Mouse (Mus musculus): ENCODE data around the gene Ckm. TPM values are rescaled to one million over a fixed set of nuclear protein-coding genes. Genes with fewer than 3 reads are reported as not detected.
A peak's percentile ranks its signal among the peaks of the same experiment; 100 is the strongest.

The Ckm gene
- total RNA-seq, 2 experiments from 2014 or later: 41,999 to 48,159 TPM

DNA sequence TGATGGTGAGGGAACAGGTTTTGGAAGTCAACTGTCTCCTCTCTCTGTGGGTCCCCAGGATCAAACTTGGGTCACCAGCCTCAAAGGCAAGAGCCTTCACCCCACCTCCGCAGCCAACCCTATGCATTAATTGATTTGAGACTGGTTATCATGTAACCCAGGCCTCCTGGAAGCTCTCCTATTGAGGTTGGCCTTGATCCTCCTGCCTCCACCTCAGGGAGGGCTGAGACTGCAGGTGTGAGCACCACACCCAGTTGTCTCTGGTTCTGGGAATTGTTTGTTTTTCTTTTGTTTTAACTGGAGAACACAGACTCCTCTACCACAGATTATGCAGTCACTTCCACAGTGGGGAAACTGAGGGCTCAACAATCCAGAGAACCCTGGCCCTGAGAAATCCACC, 55.9 kb downstream of the Ckm start:
- intact Hi-C loops (cut with DNase I): no loop called here
- DNase-seq: no peak

- DNase-seq: peak; percentile 69 to 70
- intact Hi-C loops (cut with DNase I): no loop called here
Observed at GRCm38 (mm10) chr7:19461488-19461887, 56.9 kb downstream of the Ckm start.

DNA sequence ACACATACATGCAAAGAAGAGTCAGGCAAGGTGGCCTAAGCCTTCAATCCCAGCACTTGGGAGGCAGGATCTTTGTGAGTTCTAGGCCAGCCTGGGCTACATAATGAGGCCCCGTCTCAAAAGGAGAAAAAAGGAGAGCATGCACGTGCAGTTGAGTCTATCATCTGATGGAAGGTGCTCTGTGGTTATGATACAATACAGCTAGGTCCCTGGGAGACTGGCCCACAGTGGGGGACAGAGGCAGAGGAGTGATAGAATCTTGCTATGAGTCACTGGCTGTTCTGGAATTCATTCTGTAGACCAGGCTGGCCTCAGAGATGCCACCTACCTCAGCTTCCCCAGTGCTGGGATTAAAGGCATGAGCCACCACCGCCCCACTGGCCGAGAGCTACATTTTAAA, 57.9 kb downstream of the Ckm start:
- intact Hi-C loops (cut with DNase I): no loop called here

GRCm38 (mm10) chr7:19462884-19463381, 58.4 kb downstream of the Ckm start, which contains the start of gene Exoc3l2:
TSS of gene Exoc3l2 (plus strand) at chr7:19463331.
- intact Hi-C loops (cut with DNase I): no loop called here
- DNase-seq: no peak

More for the DNA sequence above, 57.9 kb downstream of the Ckm start:
- no peak for DNase-seq

GRCm38 (mm10) chr7:19464367-19465307, 60.1 kb downstream of the Ckm start:
- intact Hi-C loops (cut with DNase I): no loop called here
- DNase-seq: no peak

DNA sequence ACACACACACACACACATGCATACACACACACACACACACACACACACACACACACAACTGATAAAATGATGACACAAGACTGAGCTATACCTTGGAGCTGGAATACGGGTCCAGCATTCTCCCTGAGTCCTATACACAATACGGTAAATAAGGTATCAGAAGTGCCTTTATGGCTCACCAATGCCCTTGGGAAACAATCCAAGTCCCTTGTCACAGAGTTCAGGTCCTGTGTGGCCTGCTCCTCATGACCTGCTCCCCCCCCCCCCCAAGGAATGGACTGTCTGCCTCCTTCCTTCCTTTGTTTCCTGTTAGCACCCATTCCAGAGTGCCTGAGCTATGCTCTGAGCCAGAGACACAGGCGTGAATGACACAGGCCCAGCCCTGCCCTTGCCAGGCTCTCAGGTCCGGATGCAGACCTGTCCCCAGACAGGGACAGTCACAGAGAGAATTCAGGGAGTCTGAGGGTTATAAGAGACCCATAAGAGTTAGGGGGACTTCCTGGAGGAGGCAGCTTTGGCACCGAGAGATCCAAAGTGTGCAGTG, 62.1 kb downstream of the Ckm start:
- intact Hi-C loops (cut with DNase I): no loop called here
- no peak for DNase-seq

DNA sequence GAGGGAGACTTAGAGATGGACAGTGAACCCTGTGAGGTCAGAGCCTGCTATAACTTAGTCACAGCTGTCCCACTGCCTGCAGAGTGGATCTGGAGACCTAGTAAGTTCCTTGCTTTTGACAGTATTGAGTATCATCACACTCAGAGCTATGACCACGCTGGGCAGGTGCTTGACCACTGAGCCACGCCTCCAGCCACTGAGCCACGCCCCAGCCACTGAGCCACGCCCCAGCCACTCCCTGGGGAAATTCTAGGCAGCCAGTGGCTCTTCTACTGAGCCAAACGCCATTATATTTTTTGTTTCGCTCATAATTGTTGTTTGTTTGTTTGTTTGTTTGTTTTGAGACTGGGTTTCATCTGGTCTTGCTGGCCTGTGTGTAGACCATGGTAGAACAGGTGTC, 63.1 kb downstream of the Ckm start:
- intact Hi-C loops (cut with DNase I): no loop called here
- DNase-seq: no peak

DNA sequence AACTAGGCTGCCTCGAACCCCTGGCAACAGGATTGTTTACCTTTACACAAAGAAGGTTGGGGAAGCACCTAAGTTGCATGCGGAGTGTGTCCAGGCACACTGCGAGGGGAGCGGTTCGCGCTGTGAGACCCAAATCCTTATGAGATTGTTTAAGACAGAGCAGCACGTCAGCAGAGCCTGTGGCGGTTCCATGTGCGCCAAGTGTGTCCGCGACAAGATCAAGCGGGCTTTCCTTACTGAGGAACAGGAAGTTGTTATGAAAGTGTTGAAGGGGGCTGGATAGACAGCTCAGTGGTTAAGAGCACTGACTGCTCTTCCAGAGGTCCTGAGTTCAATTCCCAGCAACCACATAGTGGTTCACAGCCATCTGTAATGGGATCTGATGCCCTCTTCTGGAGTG, 63.7 kb downstream of the Ckm start:
- intact Hi-C loops (cut with DNase I): no loop called here
- DNase-seq: no peak

GRCm38 (mm10) chr7:19469404-19469803, 64.8 kb downstream of the Ckm start:
- DNase-seq: no peak
- intact Hi-C loops (cut with DNase I): no loop called here

- intact Hi-C loops (cut with DNase I): no loop called here
- DNase-seq: no peak
Observed at GRCm38 (mm10) chr7:19470308-19470707, 65.7 kb downstream of the Ckm start.

GRCm38 (mm10) chr7:19472403-19472802, 67.8 kb downstream of the Ckm start:
- DNase-seq: no peak
- intact Hi-C loops (cut with DNase I): no loop called here

Small RNA genes within 50 kb of the gene (microRNA-seq; reads per million reads assigned to microRNA genes)
- 0 reads per million in 2 experiments for gene Mir343

Other genes with a start within 250 kb of the Ckm start
- not detected for gene Gipr, start 238.6 kb upstream of the Ckm start, total RNA-seq (2021)
- 1 to 10 TPM; 9.6 to 10.0 TPM for gene Eml2, start 228.4 kb upstream of the Ckm start, total RNA-seq (2021)
- gene Gpr4, start 192.2 kb upstream of the Ckm start, total RNA-seq (2021): 1 to 10 TPM; 2.2 to 2.6 TPM
- gene Opa3, start 176.4 kb upstream of the Ckm start, total RNA-seq (2021): 10 to 100 TPM; 36.9 to 39.9 TPM
- gene Vasp, start 133.0 kb upstream of the Ckm start, total RNA-seq (2021): 10 to 100 TPM; 15.9 to 20.6 TPM
- under 1 TPM in 1 of 2 experiments, not detected in 1; 0.35 TPM for gene Ppm1n, start 124.7 kb upstream of the Ckm start, total RNA-seq (2021)
- gene Rtn2, start 122.2 kb upstream of the Ckm start, total RNA-seq (2021): 1,000 to 10,000 TPM in 1 of 2 experiments, 100 to 1,000 TPM in 1; 974 to 1,054 TPM
- under 1 TPM; 0.15 to 0.31 TPM for gene Fosb, start 94.7 kb upstream of the Ckm start, total RNA-seq (2021)
- 10 to 100 TPM; 24.5 to 29.0 TPM for gene Ercc1, start 60.0 kb upstream of the Ckm start, total RNA-seq (2021)
- gene Cd3eap, start 45.3 kb upstream of the Ckm start, total RNA-seq (2021): 10 to 100 TPM in 1 of 2 experiments, 1 to 10 TPM in 1; 9.3 to 10.2 TPM
- gene Ppp1r13l, start 45.0 kb upstream of the Ckm start, total RNA-seq (2021): 1 to 10 TPM; 2.4 to 2.6 TPM
- 1 to 10 TPM; 8.5 to 9.8 TPM for gene Ercc2, start 22.8 kb upstream of the Ckm start, total RNA-seq (2021)
- under 1 TPM; 0.25 to 0.38 TPM for gene Klc3, start 672 bp upstream of the Ckm start, total RNA-seq (2021)
- gene Mark4, start 54.0 kb downstream of the Ckm start, total RNA-seq (2021): 10 to 100 TPM; 14.9 to 15.5 TPM
- gene Exoc3l2, start 58.6 kb downstream of the Ckm start, total RNA-seq (2021): under 1 TPM; 0.51 to 0.72 TPM
- 1 to 10 TPM; 1.5 to 1.7 TPM for gene Bloc1s3, start 103.6 kb downstream of the Ckm start, total RNA-seq (2021)
- 1 to 10 TPM; 6.4 to 8.8 TPM for gene Trappc6a, start 103.6 kb downstream of the Ckm start, total RNA-seq (2021)
- gene Nkpd1, start 113.1 kb downstream of the Ckm start, total RNA-seq (2021): not detected
- gene Ppp1r37, start 158.3 kb downstream of the Ckm start, total RNA-seq (2021): 10 to 100 TPM; 34.8 to 41.4 TPM
- gene Zfp296, start 172.5 kb downstream of the Ckm start, total RNA-seq (2021): under 1 TPM; 0.23 to 0.44 TPM
- 10 to 100 TPM; 59.1 to 65.1 TPM for gene Gemin7, start 172.8 kb downstream of the Ckm start, total RNA-seq (2021)
- 10 to 100 TPM; 10.9 to 12.0 TPM for gene Clasrp, start 199.7 kb downstream of the Ckm start, total RNA-seq (2021)
- 1 to 10 TPM; 5.1 to 6.0 TPM for gene Relb, start 224.7 kb downstream of the Ckm start, total RNA-seq (2021)

Measured in gastrocnemius, postnatal 36 days (tissue).